Mouse (Mus musculus): Measurements from ENCODE around the gene Mrpl38.

Mrpl38 gene

GRCm38 (mm10) chr11:116110131-116110530 is 28.5 kb downstream of the Mrpl38 start:
- no peak for DNase-seq (ENCODE audit: low spot score in 2 of 2)

- no peak for DNase-seq (ENCODE audit: low spot score in 2 of 2)
Measured at GRCm38 (mm10) chr11:116109441-116110081, 29.1 kb downstream of the Mrpl38 start.

- no peak for DNase-seq (ENCODE audit: low spot score in 2 of 2)
Measured at GRCm38 (mm10) chr11:116108464-116109137, 30.1 kb downstream of the Mrpl38 start.

DNA sequence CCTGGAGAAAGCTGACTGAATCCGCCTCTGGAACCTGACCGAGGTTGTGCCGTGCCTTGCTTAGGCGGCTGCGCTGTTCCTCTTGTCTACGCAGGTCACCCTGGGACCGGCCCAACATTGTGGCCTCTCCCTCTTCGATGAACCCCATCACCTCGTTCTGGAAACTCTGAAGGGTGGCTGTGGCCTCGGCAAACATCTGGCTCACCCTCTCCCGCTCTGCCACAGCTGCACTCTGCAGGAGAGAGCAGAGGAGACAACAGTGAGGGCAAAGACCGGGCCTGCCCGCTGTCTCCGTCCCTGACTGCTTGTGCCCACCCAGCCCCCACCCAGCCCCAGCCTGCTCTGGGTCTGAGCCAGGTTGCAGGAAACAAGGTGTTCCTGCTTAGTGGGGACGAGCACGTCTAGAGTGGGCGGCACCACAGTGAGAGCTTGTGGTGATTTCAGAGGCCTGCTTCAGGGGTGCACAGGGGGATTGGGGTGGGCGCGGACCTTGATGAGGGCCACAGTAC is 30.8 kb downstream of the Mrpl38 start:
- DNase-seq (ENCODE audit: low spot score in 2 of 2) = no peak

DNA sequence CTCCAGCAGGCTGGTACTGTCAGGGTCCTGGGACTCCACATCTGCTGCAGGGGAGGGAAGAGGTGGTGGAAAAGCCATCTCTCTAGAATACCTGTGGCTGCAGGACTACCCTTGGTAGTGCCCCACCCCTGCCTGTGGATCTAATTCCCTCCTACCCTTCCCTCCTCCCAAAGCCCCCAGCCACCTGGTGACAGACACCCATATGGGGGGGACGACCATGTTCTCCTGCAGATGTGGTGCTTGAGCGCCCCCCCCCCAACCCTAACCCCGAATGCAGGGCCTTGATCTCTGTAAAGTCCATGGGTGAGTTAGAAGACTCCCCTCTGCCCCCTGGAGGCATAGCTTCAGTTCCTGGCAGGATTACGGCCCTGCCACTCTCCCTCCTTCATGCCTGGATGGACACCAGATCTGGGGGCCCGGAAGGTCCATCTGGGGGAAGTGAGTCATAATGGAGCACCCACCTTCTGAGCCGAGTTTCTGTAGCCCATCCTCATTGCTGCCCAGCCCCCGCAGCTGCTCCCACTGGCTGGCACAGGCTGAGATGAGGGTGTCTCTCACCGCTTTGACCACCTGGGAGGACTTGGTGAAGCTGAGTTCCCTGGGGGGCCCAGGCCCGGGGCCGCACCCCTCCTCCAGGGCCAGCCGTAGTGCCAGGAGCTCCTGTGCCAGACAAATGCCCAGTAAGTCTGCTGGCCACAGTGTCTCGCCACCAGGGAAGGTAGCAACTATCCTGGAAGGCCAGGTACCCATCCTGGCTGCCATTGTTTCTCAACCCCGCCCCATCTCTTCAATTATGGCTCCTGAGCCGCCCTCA is 31.5 kb downstream of the Mrpl38 start:
- no peak for DNase-seq (ENCODE audit: low spot score in 2 of 2)

- no peak for DNase-seq (ENCODE audit: low spot score in 2 of 2)
Measured at GRCm38 (mm10) chr11:116106154-116106962, 32.3 kb downstream of the Mrpl38 start.

GRCm38 (mm10) chr11:116105065-116105464 is 33.6 kb downstream of the Mrpl38 start:
- DNase-seq (ENCODE audit: low spot score in 2 of 2) = no peak

DNA sequence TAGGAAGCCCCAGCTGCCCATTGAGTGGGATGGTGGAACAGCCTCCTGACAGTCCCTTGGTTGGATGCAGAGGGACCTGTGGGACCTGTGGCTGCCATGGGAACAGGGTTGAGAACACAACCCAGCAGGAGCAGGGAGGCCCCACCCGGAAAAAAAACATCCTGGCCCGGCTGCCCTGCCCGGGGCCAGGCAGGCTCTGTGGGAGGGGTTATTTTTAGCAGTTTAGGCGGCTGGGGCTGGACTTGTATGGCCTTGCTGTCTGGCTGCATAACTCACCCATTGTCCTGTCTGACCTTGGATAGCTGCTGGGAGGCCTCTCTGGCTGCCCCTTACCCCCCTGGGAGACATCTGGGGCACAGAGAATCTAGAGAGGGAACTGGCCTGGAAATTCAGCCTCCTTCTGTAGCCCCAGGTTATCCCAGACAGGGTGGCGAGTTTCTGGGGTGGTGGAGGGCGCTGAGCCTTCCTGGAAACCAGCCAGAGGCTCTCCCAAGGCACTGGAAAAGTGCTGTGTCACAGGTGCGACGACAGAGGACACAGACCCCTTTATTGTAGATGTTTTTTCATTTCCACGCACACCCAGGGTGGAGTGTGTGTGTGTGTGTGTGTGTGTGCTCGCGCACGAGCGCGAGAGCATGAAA is 34.5 kb downstream of the Mrpl38 start:
- DNase-seq (ENCODE audit: low spot score in 2 of 2) = no peak

DNA sequence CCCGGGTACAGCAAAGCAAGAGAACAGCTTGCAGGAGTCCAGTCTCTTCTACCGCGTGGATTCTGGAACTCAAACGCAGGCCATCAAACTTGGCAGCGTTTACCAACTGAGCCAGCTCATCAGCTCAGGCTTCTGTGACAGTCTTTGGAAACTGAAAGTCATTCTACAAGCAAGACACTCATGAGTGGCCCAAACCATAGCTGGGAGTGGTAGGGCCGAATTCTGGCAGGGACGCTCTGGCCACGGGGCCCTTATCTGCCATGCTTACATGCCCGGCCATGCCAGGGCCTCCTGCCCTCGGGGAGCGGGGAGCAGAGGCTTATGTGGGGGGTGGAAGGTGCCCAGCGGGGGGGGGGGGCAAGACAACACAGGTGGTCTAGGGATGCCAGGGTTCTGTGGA is 35.1 kb downstream of the Mrpl38 start:
- DNase-seq (ENCODE audit: low spot score in 2 of 2) = no peak

- DNase-seq (ENCODE audit: low spot score in 2 of 2) = no peak
Measured at GRCm38 (mm10) chr11:116102472-116102871, 36.2 kb downstream of the Mrpl38 start.

GRCm38 (mm10) chr11:116101931-116102381 is 36.7 kb downstream of the Mrpl38 start:
- DNase-seq (ENCODE audit: low spot score in 2 of 2) = no peak

DNA sequence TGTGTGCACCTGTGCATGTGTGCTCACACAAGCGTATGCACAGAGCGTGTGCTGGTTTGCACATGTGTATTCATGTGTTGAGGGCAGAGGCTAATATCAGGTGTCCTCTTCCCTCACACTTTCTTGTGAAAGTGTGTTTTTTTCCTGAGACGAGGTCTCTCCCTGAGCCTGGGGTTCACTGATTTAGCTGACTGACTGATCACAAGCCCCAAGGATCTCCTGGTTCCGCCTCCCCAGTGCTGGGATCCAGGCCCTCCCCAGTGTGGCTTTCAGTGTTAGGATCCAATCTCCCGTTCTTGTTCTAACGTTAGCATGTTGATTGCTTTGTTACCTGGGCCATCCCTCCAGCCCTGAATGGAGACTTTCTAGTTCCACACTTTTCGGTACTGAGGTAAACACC is 37.8 kb downstream of the Mrpl38 start:
- DNase-seq (ENCODE audit: low spot score in 2 of 2) = no peak

DNA sequence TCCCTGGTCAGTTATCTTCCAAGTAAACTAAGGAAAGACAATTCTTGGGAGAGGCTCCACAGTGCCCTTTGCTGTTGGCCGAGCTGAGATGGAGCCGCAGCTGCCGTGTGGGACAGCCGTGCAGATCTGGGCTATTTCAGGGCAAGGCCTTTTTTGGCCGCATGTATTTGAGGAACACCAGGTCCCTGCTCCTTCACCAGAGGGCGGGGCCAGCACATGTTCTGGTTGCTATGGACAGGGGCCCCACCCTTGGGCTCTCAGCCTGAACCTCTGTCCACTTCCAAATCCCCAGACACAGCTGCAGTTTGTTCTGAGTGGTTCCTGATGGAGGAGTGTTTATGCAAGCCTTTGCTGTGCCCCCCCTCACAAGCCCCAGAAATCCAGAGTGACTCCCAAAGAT is 38.3 kb downstream of the Mrpl38 start:
- DNase-seq (ENCODE audit: low spot score in 2 of 2) = no peak

- DNase-seq (ENCODE audit: low spot score in 2 of 2) = no peak
Measured at GRCm38 (mm10) chr11:116099462-116099861, 39.2 kb downstream of the Mrpl38 start.

- no peak for DNase-seq (ENCODE audit: low spot score in 2 of 2)
Measured at GRCm38 (mm10) chr11:116098711-116099460, 39.8 kb downstream of the Mrpl38 start.

- peak; percentile 35 to 51 for DNase-seq (ENCODE audit: low spot score in 2 of 2)
Measured at GRCm38 (mm10) chr11:116096213-116097108, 42.2 kb downstream of the Mrpl38 start.

DNA sequence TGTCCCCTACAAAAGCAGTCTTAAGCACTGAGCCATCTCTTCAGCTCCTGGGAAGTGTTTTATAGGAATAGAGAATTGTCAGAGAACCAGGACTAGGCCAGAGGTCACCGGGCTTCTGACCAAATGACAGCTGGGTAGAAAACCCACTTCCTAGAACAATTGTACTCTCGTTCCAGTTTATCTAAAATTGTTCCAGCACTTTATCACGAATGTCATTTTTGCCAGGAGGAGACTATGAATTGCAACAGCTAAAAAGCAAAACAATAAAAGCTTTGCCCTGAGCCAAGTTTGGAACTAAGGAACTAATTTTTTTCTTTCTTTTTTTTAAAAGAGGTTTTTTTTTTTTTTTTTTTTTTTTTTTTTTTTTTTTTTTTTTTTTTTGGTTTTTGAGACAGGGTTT is 43.1 kb downstream of the Mrpl38 start:
- no peak for DNase-seq (ENCODE audit: low spot score in 2 of 2)

DNA sequence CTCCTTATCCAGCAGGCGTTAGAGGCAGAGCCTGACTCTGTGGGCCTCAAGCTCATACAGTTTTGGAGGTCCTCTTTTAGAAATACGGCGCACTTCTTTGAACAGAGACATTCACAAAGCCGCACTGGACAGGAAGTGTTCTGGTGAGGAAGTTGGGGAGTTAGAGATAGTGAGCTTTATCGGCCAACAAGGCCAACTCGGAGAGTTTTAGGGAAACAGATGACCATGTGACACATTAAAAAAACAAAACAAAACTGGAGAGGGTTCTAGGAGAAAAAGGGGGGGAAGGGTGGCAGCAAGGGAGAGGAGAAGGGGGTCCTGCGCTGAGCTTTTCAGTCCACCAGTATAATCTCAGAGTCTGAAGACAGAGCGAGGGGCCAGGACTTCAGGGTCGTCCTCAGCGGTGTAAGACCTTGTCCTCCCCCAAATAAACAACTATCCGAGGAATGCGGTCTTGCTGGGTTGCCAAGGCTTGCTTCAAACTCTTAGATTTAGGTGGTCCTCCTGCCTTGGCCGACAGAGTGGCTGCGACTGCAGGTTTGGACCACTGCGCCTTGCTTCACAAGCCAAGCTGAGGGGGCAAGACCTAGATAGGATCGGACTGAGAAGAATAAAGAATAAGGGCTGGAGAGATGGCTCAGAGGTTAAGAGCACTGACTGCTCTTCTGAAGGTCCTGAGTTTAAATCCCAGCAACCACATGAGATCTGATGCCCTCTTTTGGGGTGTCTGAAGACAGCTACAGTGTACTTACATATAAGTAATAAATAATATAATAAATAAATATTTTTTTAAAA is 44.7 kb downstream of the Mrpl38 start:
- DNase-seq (ENCODE audit: low spot score in 2 of 2) = no peak

Measured in natural killer cell, adult 2 months (primary cell).